Mouse (Mus musculus) leukemia stem cell, adult 10-12 weeks (primary cell): ENCODE results near the gene Slc35b3. TPM values are rescaled to one million over a fixed set of nuclear protein-coding genes. Genes with fewer than 3 reads are reported as not detected.

Experiments
- polyA plus RNA-seq: library from polyadenylated mRNA; stranded (reverse); fragments of >175 nt; gene quantifications from 2 replicates; pipeline ENCODE4 v1.2.3, GENCODE M21; 2012; ENCODE audit warnings: low replicate concordance

Slc35b3 gene
- polyA plus RNA-seq = 4.0 and 11.4 TPM in 2 replicates

GRCm38 (mm10) chr13:38960063-38961050, at the start of gene Slc35b3:
Gene Slc35b3 (minus strand): TSS chr13:38960875.

